Comparison of ENCODE assay signal across 17 mouse cellular contexts in genomic region chr2:33795716-33796472, GRCm38 (mm10).
DNase-seq lines count a peak whose midpoint lies in the region; ATAC-seq and TF ChIP-seq lines count a peak whose summit lies in the region.
"Had no signal": no experiment of that assay in that cellular context is flagged by ENCODE, and none has a peak within 500 bp of the region (broad histone marks: within the 10 kb centered on the region; RNA-seq: fewer than 3 reads in every experiment).

No protein-coding gene starts in this region.

- H3K27ac ChIP-seq in hindbrain, embryonic 12.5 days = peak overlapping the region; percentile 70
- no peak overlapping the region; the same call in 1 of the 2 replicates for H3K27ac ChIP-seq in hindbrain, embryonic 11.5 days (ENCODE audit: low read depth, low read length)
- peak overlapping the region; percentile 83 for H3K27ac ChIP-seq in forebrain, embryonic 13.5 days
- peak overlapping the region; percentile 63; the same call in 1 of the 2 replicates for H3K27ac ChIP-seq in limb, embryonic 10.5 days
- peak overlapping the region; percentile 44 for H3K27ac ChIP-seq in neural tube, embryonic 14.5 days (ENCODE audit: low read depth, low read length)
- no peak overlapping the region for H3K27ac ChIP-seq in intestine, postnatal 0 days (ENCODE audit: low read depth, low read length)
- H3K27ac ChIP-seq in heart, adult 2 months = no peak overlapping the region
- H3K27ac ChIP-seq: heart, embryonic 13.5 days; liver, embryonic 15.5 days; neural tube, embryonic 12.5 days had no signal

- H3K36me3 ChIP-seq in hindbrain, embryonic 12.5 days = peaks cover 22% of the 10 kb centered on the region; the same call in 1 of the 2 replicates
- H3K36me3 ChIP-seq in hindbrain, embryonic 11.5 days (ENCODE audit: control insufficient read depth, insufficient read depth, low read length) = no peaks in the 10 kb centered on the region
- peaks cover 24% of the 10 kb centered on the region for H3K36me3 ChIP-seq in forebrain, embryonic 13.5 days (ENCODE audit: poor library complexity, severe bottlenecking)
- peaks cover 13% of the 10 kb centered on the region for H3K36me3 ChIP-seq in limb, embryonic 10.5 days
- H3K36me3 ChIP-seq in neural tube, embryonic 14.5 days (ENCODE audit: control insufficient read depth, insufficient read depth, low read length) = 0 out of 2 replicates have a peak, but pooled peaks cover 5% of the 10 kb centered on the region
- H3K36me3 ChIP-seq in intestine, postnatal 0 days (ENCODE audit: control insufficient read depth, insufficient read depth) = no peaks in the 10 kb centered on the region
- H3K36me3 ChIP-seq in heart, adult 2 months (ENCODE audit: control insufficient read depth, insufficient read depth, low read length) = no peaks in the 10 kb centered on the region

- TF ChIP-seq EP300 in heart, adult 2 months (IDR thresholded peaks at IDR 0.05; ENCODE audit: insufficient read depth, low read depth, low read length) = no peak

- no peaks in the 10 kb centered on the region for H3K27me3 ChIP-seq in hindbrain, embryonic 12.5 days
- no peaks in the 10 kb centered on the region for H3K27me3 ChIP-seq in hindbrain, embryonic 11.5 days (ENCODE audit: control insufficient read depth, insufficient read depth, low read length)
- peaks cover 22% of the 10 kb centered on the region for H3K27me3 ChIP-seq in forebrain, embryonic 13.5 days
- no peaks in the 10 kb centered on the region for H3K27me3 ChIP-seq in limb, embryonic 10.5 days (ENCODE audit: low read depth, poor library complexity, severe bottlenecking)
- no peaks in the 10 kb centered on the region for H3K27me3 ChIP-seq in neural tube, embryonic 14.5 days (ENCODE audit: control insufficient read depth, insufficient read depth, low read length)
- no peaks in the 10 kb centered on the region for H3K27me3 ChIP-seq in intestine, postnatal 0 days (replicated peaks; ENCODE audit: control insufficient read depth, insufficient read depth, low read length)
- no peaks in the 10 kb centered on the region for H3K27me3 ChIP-seq in heart, adult 2 months (ENCODE audit: control insufficient read depth, insufficient read depth, low read length)
- H3K27me3 ChIP-seq: heart, embryonic 13.5 days; limb, embryonic 12.5 days; liver, embryonic 15.5 days; neural tube, embryonic 12.5 days had no signal

- H3K4me2 ChIP-seq in hindbrain, embryonic 12.5 days (replicated peaks) = no peak overlapping the region
- no peak overlapping the region for H3K4me2 ChIP-seq in hindbrain, embryonic 11.5 days (replicated peaks; ENCODE audit: low read depth, low read length)
- H3K4me2 ChIP-seq in forebrain, embryonic 13.5 days = no peak overlapping the region
- H3K4me2 ChIP-seq in neural tube, embryonic 14.5 days (ENCODE audit: low read depth, low read length) = no peak overlapping the region
- no peak overlapping the region for H3K4me2 ChIP-seq in intestine, postnatal 0 days (replicated peaks; ENCODE audit: low read depth)
- H3K4me2 ChIP-seq: heart, embryonic 13.5 days; limb, embryonic 12.5 days; liver, embryonic 15.5 days; neural tube, embryonic 12.5 days had no signal

- no peak overlapping the region for H3K4me3 ChIP-seq in hindbrain, embryonic 12.5 days
- H3K4me3 ChIP-seq in hindbrain, embryonic 11.5 days (ENCODE audit: low read depth, low read length) = no peak overlapping the region
- no peak overlapping the region for H3K4me3 ChIP-seq in forebrain, embryonic 13.5 days
- H3K4me3 ChIP-seq in limb, embryonic 10.5 days = no peak overlapping the region
- no peak overlapping the region for H3K4me3 ChIP-seq in neural tube, embryonic 14.5 days (ENCODE audit: low read depth, low read length)
- H3K4me3 ChIP-seq in intestine, postnatal 0 days (ENCODE audit: low read depth, low read length) = no peak overlapping the region
- H3K4me3 ChIP-seq in heart, adult 2 months = no peak overlapping the region
- H3K4me3 ChIP-seq: heart, embryonic 13.5 days; limb, embryonic 12.5 days; liver, embryonic 15.5 days; neural tube, embryonic 12.5 days had no signal

- no peaks in the 10 kb centered on the region for H3K9me3 ChIP-seq in hindbrain, embryonic 12.5 days (replicated peaks)
- H3K9me3 ChIP-seq in hindbrain, embryonic 11.5 days (ENCODE audit: control insufficient read depth, low read length) = no peaks in the 10 kb centered on the region
- no peaks in the 10 kb centered on the region for H3K9me3 ChIP-seq in forebrain, embryonic 13.5 days (replicated peaks)
- no peaks in the 10 kb centered on the region for H3K9me3 ChIP-seq in limb, embryonic 10.5 days (replicated peaks)
- H3K9me3 ChIP-seq in neural tube, embryonic 14.5 days (ENCODE audit: control insufficient read depth, low read length) = no peaks in the 10 kb centered on the region
- H3K9me3 ChIP-seq in intestine, postnatal 0 days (ENCODE audit: control insufficient read depth) = no peaks in the 10 kb centered on the region
- H3K9me3 ChIP-seq: heart, embryonic 13.5 days; limb, embryonic 12.5 days; liver, embryonic 15.5 days; neural tube, embryonic 12.5 days had no signal

- peak overlapping the region; percentile 29; the same call in 1 of the 2 replicates for H3K9ac ChIP-seq in hindbrain, embryonic 12.5 days
- H3K9ac ChIP-seq in hindbrain, embryonic 11.5 days (ENCODE audit: low read depth, low read length) = no peak overlapping the region
- peak overlapping the region; percentile 43 for H3K9ac ChIP-seq in forebrain, embryonic 13.5 days
- no peak overlapping the region for H3K9ac ChIP-seq in neural tube, embryonic 14.5 days (replicated peaks; ENCODE audit: low read depth, low read length)
- no peak overlapping the region for H3K9ac ChIP-seq in intestine, postnatal 0 days (ENCODE audit: low read depth, low read length)
- no peak overlapping the region for H3K9ac ChIP-seq in heart, adult 2 months (ENCODE audit: low read depth, low read length)
- H3K9ac ChIP-seq: heart, embryonic 13.5 days; limb, embryonic 12.5 days; liver, embryonic 15.5 days; neural tube, embryonic 12.5 days had no signal

- TF ChIP-seq CTCF in intestine, postnatal 0 days (IDR thresholded peaks at IDR 0.05; ENCODE audit: low read depth) = no peak
- TF ChIP-seq CTCF in heart, adult 2 months (IDR thresholded peaks at IDR 0.05) = no peak

- WGBS in hindbrain, embryonic 12.5 days = 67% methylated on average over 15 of the region's 15 CpGs
- WGBS in hindbrain, embryonic 11.5 days = 75% methylated on average over 15 of the region's 15 CpGs
- WGBS in forebrain, embryonic 13.5 days = 30% methylated on average over 15 of the region's 15 CpGs
- 73% methylated on average over 15 of the region's 15 CpGs for WGBS in limb, embryonic 10.5 days
- WGBS in neural tube, embryonic 14.5 days = 39% methylated on average over 15 of the region's 15 CpGs
- WGBS in intestine, postnatal 0 days = 88% methylated on average over 15 of the region's 15 CpGs
- 98% methylated on average over 15 of the region's 15 CpGs for WGBS in heart, adult 2 months

- H3K4me1 ChIP-seq in hindbrain, embryonic 12.5 days = peaks cover 57% of the 10 kb centered on the region
- no peaks in the 10 kb centered on the region; the same call in 1 of the 2 replicates for H3K4me1 ChIP-seq in hindbrain, embryonic 11.5 days (replicated peaks; ENCODE audit: control insufficient read depth, insufficient read depth, low read length)
- H3K4me1 ChIP-seq in forebrain, embryonic 13.5 days = peaks cover 71% of the 10 kb centered on the region
- peaks cover 67% of the 10 kb centered on the region for H3K4me1 ChIP-seq in limb, embryonic 10.5 days
- peaks cover 17% of the 10 kb centered on the region for H3K4me1 ChIP-seq in neural tube, embryonic 14.5 days (ENCODE audit: control insufficient read depth, insufficient read depth, low read length)
- no peaks in the 10 kb centered on the region for H3K4me1 ChIP-seq in intestine, postnatal 0 days (replicated peaks; ENCODE audit: control insufficient read depth, insufficient read depth, low read length)
- no peaks in the 10 kb centered on the region for H3K4me1 ChIP-seq in heart, adult 2 months (ENCODE audit: control insufficient read depth, insufficient read depth, low read length)
- H3K4me1 ChIP-seq: liver, embryonic 15.5 days had no signal

- H3K79me2 ChIP-seq in heart, adult 2 months (replicated peaks; ENCODE audit: control insufficient read depth, insufficient read depth, low read length) = no peaks in the 10 kb centered on the region

- DNase-seq in hindbrain, embryonic 11.5 days (ENCODE audit: low spot score) = no peak
- DNase-seq in limb, embryonic 10.5 days (ENCODE audit: low spot score) = no peak
- DNase-seq in left cerebral cortex, postnatal 10 days (ENCODE audit: extremely low spot score in 1 of 2, low spot score in 2 of 2) = no peak
- no peak for DNase-seq in heart, adult 2 months
- DNase-seq: kidney, adult 2 months; kidney, postnatal 36 days; layer of hippocampus, postnatal 36 days; spleen, adult 18-20 months; thymus, postnatal 14 days had no signal

- TF ChIP-seq POLR2A in heart, adult 2 months (IDR thresholded peaks at IDR 0.05; ENCODE audit: insufficient read depth, low read depth, low read length) = no peak

- ATAC-seq in hindbrain, embryonic 12.5 days (ENCODE audit: low FRiP score) = peak; percentile 36; the same call in 1 of the 2 replicates
- no peak for ATAC-seq in hindbrain, embryonic 11.5 days (ENCODE audit: low FRiP score)
- ATAC-seq in forebrain, embryonic 13.5 days = peak; percentile 37; the same call in 1 of the 2 replicates
- peak; percentile 39; the same call in 1 of the 2 replicates for ATAC-seq in neural tube, embryonic 14.5 days (ENCODE audit: low read depth)
- no peak for ATAC-seq in intestine, postnatal 0 days

- intact Hi-C loops in left cerebral cortex, postnatal 10 days (cut with DNase I) = no loop called here
- intact Hi-C loops in heart, adult 2 months (cut with DNase I) = no loop called here

Comparison
In these comparisons a context has a peak if more than half of its experiments do, and no peak if none do; other contexts are left out.
1. ATAC-seq: peak in hindbrain, embryonic 12.5 days (single experiment), forebrain, embryonic 13.5 days (single experiment) and neural tube, embryonic 14.5 days (single experiment); none in hindbrain, embryonic 11.5 days (single experiment) and intestine, postnatal 0 days (single experiment).
2. H3K27ac ChIP-seq: peak in hindbrain, embryonic 12.5 days (single experiment), forebrain, embryonic 13.5 days (single experiment), limb, embryonic 10.5 days (single experiment) and neural tube, embryonic 14.5 days (single experiment); none in hindbrain, embryonic 11.5 days (single experiment), intestine, postnatal 0 days (single experiment) and heart, adult 2 months (single experiment).
3. H3K9ac ChIP-seq: peak in hindbrain, embryonic 12.5 days (single experiment) and forebrain, embryonic 13.5 days (single experiment); none in hindbrain, embryonic 11.5 days (single experiment), neural tube, embryonic 14.5 days (single experiment), intestine, postnatal 0 days (single experiment) and heart, adult 2 months (single experiment).